Mouse (Mus musculus) intestine, postnatal 0 days (tissue): ENCODE data around the gene Thbs3. TPM values are rescaled to one million over a fixed set of nuclear protein-coding genes. Genes with fewer than 3 reads are reported as not detected.

Source experiments
- ATAC-seq: fragments of 200-750 bp; cut with Nextera tagmentation; 2 replicates; pipeline ENCODE4 v1.8.0; 2017; ENCODE audit warnings: mild to moderate bottlenecking, moderate TSS enrichment, moderate library complexity
- H3K27ac ChIP-seq: fragments of 300-500 bp; sonication (generic); 2 replicates; pipeline ENCODE4 v1.5.1; 2014; ENCODE audit warnings: mild to moderate bottlenecking, low read depth, low read length, moderate library complexity
- H3K27me3 ChIP-seq: fragments of 300-500 bp; sonication (generic); replicated peaks from 2 replicates; pipeline ENCODE4 v1.6.1; 2014; ENCODE audit warnings: low read length, mixed read lengths; ENCODE audit not compliant: control insufficient read depth, insufficient read depth
- H3K36me3 ChIP-seq: fragments of 300-500 bp; sonication (generic); 2 replicates; pipeline ENCODE4 v1.6.1; 2014; ENCODE audit warnings: mild to moderate bottlenecking, moderate library complexity; ENCODE audit not compliant: control insufficient read depth, insufficient read depth
- H3K4me1 ChIP-seq: fragments of 300-500 bp; sonication (generic); replicated peaks from 2 replicates; pipeline ENCODE4 v1.6.1; 2014; ENCODE audit warnings: antibody characterized with exemption, low read length, mixed read lengths; ENCODE audit not compliant: control insufficient read depth, insufficient read depth
- H3K4me2 ChIP-seq: fragments of 300-500 bp; sonication (generic); replicated peaks from 2 replicates; pipeline ENCODE4 v1.6.1; 2014; ENCODE audit warnings: low read depth, mild to moderate bottlenecking, moderate library complexity
- H3K4me3 ChIP-seq: fragments of 300-500 bp; sonication (generic); 2 replicates; pipeline ENCODE4 v1.5.1; 2014; ENCODE audit warnings: low read depth, low read length
- H3K9ac ChIP-seq: fragments of 300-500 bp; sonication (generic); 2 replicates; pipeline ENCODE4 v1.6.1; 2014; ENCODE audit warnings: mild to moderate bottlenecking, low read depth, low read length
- H3K9me3 ChIP-seq: fragments of 300-500 bp; sonication (generic); 2 replicates; pipeline ENCODE4 v1.6.1; 2016; ENCODE audit warnings: mixed run types; ENCODE audit not compliant: control insufficient read depth
- CTCF ChIP-seq: sonication (generic); IDR thresholded peaks from 2 replicates; pipeline ENCODE4 v1.5.1; 2016; ENCODE audit warnings: low read depth, mild to moderate bottlenecking, control low read depth, antibody characterized with exemption, moderate library complexity
- WGBS: fragments of 180-500 bp; shearing (Covaris S2); extraction: QIAGEN DNeasy Blood & Tissue Kit; methylation state at CpG from one replicate; pipeline ENCODE4 v1.1.7; 2014; 5-methylcytosine and 5-hydroxymethylcytosine counted together
- polyA plus RNA-seq: library from polyadenylated mRNA; unstranded; fragments of >200 nt; fragmentation: Nextera tagmentation; extraction: Ambion mirVana; gene quantifications from 2 replicates; pipeline ENCODE4 v1.2.1, GENCODE M21; 2015

Thbs3 gene
- 15.2 and 17.2 TPM in 2 replicates for polyA plus RNA-seq

GRCm38 (mm10) chr3:89214681-89215411, at the start of gene Thbs3:
Gene Thbs3, plus strand, starts transcription at chr3:89215180.
- Histone ChIP-seq H3K4me2 (peak within 1 kb of the TSS; percentile 87), H3K9ac (peak within 1 kb of the TSS; percentile 72), H3K36me3 (peaks cover 9% of the 10 kb centered on the region; the same call in 1 of the 2 replicates), H3K4me3 (peak within 1 kb of the TSS; percentile 74), H3K9me3 (no peaks in the 10 kb centered on the region), H3K27me3 (no peaks in the 10 kb centered on the region), H3K4me1 (peaks cover 16% of the 10 kb centered on the region; the same call in 1 of the 2 replicates), H3K27ac (peak within 1 kb of the TSS; percentile 92)
- no peak for ATAC-seq
- TF ChIP-seq CTCF: no peak
- 5% methylated on average over 19 of the region's 19 CpGs for WGBS

GRCm38 (mm10) chr3:89165268-89165870, 49.6 kb upstream of the Thbs3 start:
- no peaks in the 10 kb centered on the region for H3K9me3 ChIP-seq
- WGBS: 14% methylated on average over 12 of the region's 12 CpGs
- H3K36me3 ChIP-seq: peaks cover 32% of the 10 kb centered on the region
- no peak for TF ChIP-seq CTCF
- H3K4me2 ChIP-seq: peak overlapping the region; percentile 59
- ATAC-seq: no peak
- peak overlapping the region; percentile 72 for H3K4me3 ChIP-seq
- H3K9ac ChIP-seq: peak overlapping the region; percentile 75
- no peaks in the 10 kb centered on the region for H3K27me3 ChIP-seq
- H3K4me1 ChIP-seq: no peaks in the 10 kb centered on the region; the same call in 1 of the 2 replicates
- H3K27ac ChIP-seq: peak overlapping the region; percentile 92

GRCm38 (mm10) chr3:89166945-89167344, 48.0 kb upstream of the Thbs3 start:
- H3K36me3 ChIP-seq: peaks cover 46% of the 10 kb centered on the region
- WGBS: 94% methylated on average over 19 of the region's 19 CpGs
- no peaks in the 10 kb centered on the region; the same call in 1 of the 2 replicates for H3K4me1 ChIP-seq
- no peak for TF ChIP-seq CTCF
- H3K4me3 ChIP-seq: no peak overlapping the region
- no peak for ATAC-seq
- no peak overlapping the region for H3K27ac ChIP-seq
- no peaks in the 10 kb centered on the region for H3K27me3 ChIP-seq
- H3K9me3 ChIP-seq: no peaks in the 10 kb centered on the region
- H3K4me2 ChIP-seq: no peak overlapping the region
- H3K9ac ChIP-seq: no peak overlapping the region

- Histone ChIP-seq H3K4me3 (no peak overlapping the region), H3K27ac (peak overlapping the region; percentile 35; the same call in 1 of the 2 replicates), H3K36me3 (peaks cover 69% of the 10 kb centered on the region), H3K9me3 (no peaks in the 10 kb centered on the region), H3K9ac (no peak overlapping the region), H3K4me1 (0 out of 2 replicates have a peak, but pooled peaks cover 7% of the 10 kb centered on the region), H3K27me3 (no peaks in the 10 kb centered on the region), H3K4me2 (no peak overlapping the region)
- WGBS: 94% methylated on average over 11 of the region's 11 CpGs
- TF ChIP-seq CTCF: no peak
- ATAC-seq: no peak
Observed at GRCm38 (mm10) chr3:89174844-89175243, 40.1 kb upstream of the Thbs3 start.

GRCm38 (mm10) chr3:89175544-89175943, 39.4 kb upstream of the Thbs3 start:
- 91% methylated on average over 10 of the region's 10 CpGs for WGBS
- no peak overlapping the region for H3K27ac ChIP-seq
- TF ChIP-seq CTCF: no peak
- no peak overlapping the region for H3K4me2 ChIP-seq
- peaks cover 69% of the 10 kb centered on the region for H3K36me3 ChIP-seq
- no peak overlapping the region for H3K4me3 ChIP-seq
- 0 out of 2 replicates have a peak, but pooled peaks cover 7% of the 10 kb centered on the region for H3K4me1 ChIP-seq
- ATAC-seq: no peak
- no peak overlapping the region for H3K9ac ChIP-seq
- no peaks in the 10 kb centered on the region for H3K9me3 ChIP-seq
- no peaks in the 10 kb centered on the region for H3K27me3 ChIP-seq

- Histone ChIP-seq H3K27me3 (no peaks in the 10 kb centered on the region), H3K4me1 (0 out of 2 replicates have a peak, but pooled peaks cover 7% of the 10 kb centered on the region), H3K9ac (no peak overlapping the region), H3K9me3 (no peaks in the 10 kb centered on the region), H3K4me3 (no peak overlapping the region), H3K4me2 (no peak overlapping the region), H3K27ac (no peak overlapping the region), H3K36me3 (peaks cover 68% of the 10 kb centered on the region)
- ATAC-seq: no peak
- WGBS: 84% methylated on average over 7 of the region's 7 CpGs
- TF ChIP-seq CTCF: no peak
Observed at GRCm38 (mm10) chr3:89176421-89176820, 38.6 kb upstream of the Thbs3 start.
